Mouse (Mus musculus) ES-Bruce4 (cell line): ENCODE results near the gene Traf7. TPM values are rescaled to one million over a fixed set of nuclear protein-coding genes. Genes with fewer than 3 reads are reported as not detected.

Source experiments
- H3K27ac ChIP-seq: 2 replicates; pipeline ENCODE4 v1.5.1; 2012; ENCODE audit warnings: low read length, inconsistent platforms; ENCODE audit not compliant: insufficient read depth
- H3K27me3 ChIP-seq: 2 replicates; pipeline ENCODE4 v1.6.1; 2012; ENCODE audit warnings: mild to moderate bottlenecking, low read length, inconsistent platforms; ENCODE audit not compliant: control insufficient read depth, poor library complexity, insufficient read depth, severe bottlenecking
- H3K36me3 ChIP-seq: 2 replicates; pipeline ENCODE4 v1.6.1; 2012; ENCODE audit warnings: inconsistent platforms, mild to moderate bottlenecking, low read length, moderate library complexity; ENCODE audit not compliant: control insufficient read depth, poor library complexity, insufficient read depth, severe bottlenecking
- H3K4me1 ChIP-seq: one replicate; pipeline ENCODE4 v1.8.1; 2011; ENCODE audit warnings: low read length; ENCODE audit not compliant: control insufficient read depth, insufficient read depth
- H3K4me3 ChIP-seq: 2 replicates; pipeline ENCODE4 v1.5.1; 2011; ENCODE audit warnings: low read depth, mild to moderate bottlenecking, low read length
- H3K9ac ChIP-seq: 2 replicates; pipeline ENCODE4 v1.6.1; 2012; ENCODE audit warnings: low read depth, mild to moderate bottlenecking, inconsistent platforms; ENCODE audit not compliant: poor library complexity, severe bottlenecking
- H3K9me3 ChIP-seq: replicated peaks from 2 replicates; pipeline ENCODE4 v1.6.1; 2012; ENCODE audit warnings: mild to moderate bottlenecking, low read length, inconsistent platforms; ENCODE audit not compliant: control insufficient read depth, poor library complexity, insufficient read depth, severe bottlenecking
- CTCF ChIP-seq: IDR thresholded peaks from one replicate; pipeline ENCODE4 v1.8.1; 2011; ENCODE audit warnings: low read depth, low read length
- EP300 ChIP-seq: IDR thresholded peaks from 2 replicates; pipeline ENCODE4 v1.6.1; 2011; ENCODE audit warnings: low read depth, low read length; ENCODE audit not compliant: insufficient read depth
- POLR2A ChIP-seq: IDR thresholded peaks from one replicate; pipeline ENCODE4 v1.8.1; 2011; ENCODE audit warnings: low read length; ENCODE audit not compliant: insufficient read depth
- polyA plus RNA-seq: library from polyadenylated mRNA; stranded (reverse); fragments of >200 nt; gene quantifications from 2 replicates; pipeline ENCODE4 v1.2.4, GENCODE M21; 2011; ENCODE audit warnings: low read depth; ENCODE audit not compliant: missing spikeins, insufficient read depth, insufficient read length

The Traf7 gene
- polyA plus RNA-seq, 1 experiment: 145 TPM

- Histone ChIP-seq H3K9me3 (no peaks in the 10 kb centered on the region), H3K27ac (no peak overlapping the region), H3K27me3 (no peaks in the 10 kb centered on the region), H3K4me3 (no peak overlapping the region), H3K4me1 (peaks cover 1% of the 10 kb centered on the region), H3K9ac (no peak overlapping the region), H3K36me3 (no peaks in the 10 kb centered on the region)
- TF ChIP-seq CTCF: no peak
- no peak for TF ChIP-seq POLR2A
- no peak for TF ChIP-seq EP300
Measured at GRCm38 (mm10) chr17:24559146-24559545, 31.4 kb upstream of the Traf7 start.

GRCm38 (mm10) chr17:24558600-24559099 lies 30.9 kb upstream of the Traf7 start:
- H3K4me3 ChIP-seq: no peak overlapping the region
- no peak for TF ChIP-seq POLR2A
- no peak for TF ChIP-seq CTCF
- TF ChIP-seq EP300: no peak
- no peaks in the 10 kb centered on the region for H3K27me3 ChIP-seq
- no peak overlapping the region for H3K27ac ChIP-seq
- peaks cover 1% of the 10 kb centered on the region for H3K4me1 ChIP-seq
- no peaks in the 10 kb centered on the region for H3K36me3 ChIP-seq
- H3K9me3 ChIP-seq: no peaks in the 10 kb centered on the region
- H3K9ac ChIP-seq: no peak overlapping the region

GRCm38 (mm10) chr17:24557091-24557490 lies 29.4 kb upstream of the Traf7 start:
- Histone ChIP-seq H3K9ac (no peak overlapping the region), H3K27me3 (no peaks in the 10 kb centered on the region), H3K4me1 (peaks cover 1% of the 10 kb centered on the region), H3K9me3 (no peaks in the 10 kb centered on the region), H3K4me3 (no peak overlapping the region), H3K36me3 (no peaks in the 10 kb centered on the region), H3K27ac (no peak overlapping the region)
- no peak for TF ChIP-seq POLR2A
- no peak for TF ChIP-seq CTCF
- TF ChIP-seq EP300: no peak

- Histone ChIP-seq H3K9me3 (no peaks in the 10 kb centered on the region), H3K27ac (no peak overlapping the region), H3K4me1 (no peaks in the 10 kb centered on the region), H3K4me3 (peak overlapping the region; percentile 79), H3K27me3 (no peaks in the 10 kb centered on the region), H3K9ac (peak overlapping the region; percentile 81), H3K36me3 (no peaks in the 10 kb centered on the region)
- TF ChIP-seq POLR2A (no peak), EP300 (no peak), CTCF (no peak)
Measured at GRCm38 (mm10) chr17:24551050-24551444, 23.3 kb upstream of the Traf7 start.

- H3K9me3 ChIP-seq: no peaks in the 10 kb centered on the region
- no peak for TF ChIP-seq CTCF
- TF ChIP-seq EP300: no peak
- TF ChIP-seq POLR2A: no peak
- H3K4me1 ChIP-seq: no peaks in the 10 kb centered on the region
- no peaks in the 10 kb centered on the region for H3K27me3 ChIP-seq
- no peaks in the 10 kb centered on the region for H3K36me3 ChIP-seq
- peak overlapping the region; percentile 81 for H3K9ac ChIP-seq
- peak overlapping the region; percentile 79 for H3K4me3 ChIP-seq
- no peak overlapping the region for H3K27ac ChIP-seq
Measured at GRCm38 (mm10) chr17:24550416-24551049, 22.8 kb upstream of the Traf7 start.

GRCm38 (mm10) chr17:24549618-24550415 lies 22.1 kb upstream of the Traf7 start, which contains the start of gene Pkd1:
Gene Pkd1, plus strand, starts transcription at chr17:24549834.
- Histone ChIP-seq H3K27me3 (no peaks in the 10 kb centered on the region), H3K9ac (peak within 1 kb of the TSS; percentile 81), H3K36me3 (no peaks in the 10 kb centered on the region), H3K4me1 (no peaks in the 10 kb centered on the region), H3K4me3 (peak within 1 kb of the TSS; percentile 79), H3K27ac (no peak within 1 kb of the TSS), H3K9me3 (no peaks in the 10 kb centered on the region)
- TF ChIP-seq EP300: peak; percentile 25; the same call in 1 of the 2 replicates
- no peak for TF ChIP-seq CTCF
- TF ChIP-seq POLR2A: peak; percentile 96
